Mouse (Mus musculus) lung, adult 2 months (tissue): ENCODE data around the gene Krt35.

ENCODE experiments used
- CTCF ChIP-seq: fragments of 200-500 bp; IDR thresholded peaks from 2 replicates; pipeline ENCODE4 v1.5.1; 2011; ENCODE audit warnings: mild to moderate bottlenecking, low read length, control low read depth; ENCODE audit not compliant: insufficient read depth
- POLR2A ChIP-seq: fragments of 200-500 bp; IDR thresholded peaks from 2 replicates; pipeline ENCODE4 v1.6.1; 2011; ENCODE audit warnings: low read depth, mild to moderate bottlenecking, control low read depth, low read length, borderline replicate concordance; ENCODE audit errors: extremely low read depth

DNA sequence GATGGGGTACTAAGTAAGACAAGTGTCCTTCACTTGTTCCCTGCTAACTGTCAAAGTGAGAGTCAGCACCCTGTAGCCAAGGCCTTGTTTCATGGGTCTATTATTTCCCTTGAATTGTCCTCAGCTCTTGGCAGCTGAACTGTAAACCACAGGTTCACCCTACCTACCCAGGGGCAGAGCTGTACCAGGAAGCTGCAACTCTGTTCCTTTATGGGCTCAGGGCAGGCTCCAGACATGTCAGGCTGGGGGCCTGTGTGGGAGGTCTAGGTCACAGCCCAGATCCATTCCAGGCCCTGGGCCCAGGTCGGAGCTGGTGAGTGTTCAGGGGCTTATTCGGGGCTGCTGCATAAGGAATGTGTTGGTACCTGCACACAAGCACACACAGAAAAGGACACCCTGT is 43.4 kb upstream of the Krt35 start:
- TF ChIP-seq CTCF (no peak), POLR2A (no peak)
